Mouse (Mus musculus) gastrocnemius, adult 2 months (tissue): ENCODE measurements around the gene Rps19. TPM values are rescaled to one million over a fixed set of nuclear protein-coding genes. Genes with fewer than 3 reads are reported as not detected.

ENCODE experiments used
- DNase-seq: peaks from one replicate; pipeline ENCODE4 v3.0.0; 2022
- H3K27ac ChIP-seq: fragments of 200-600 bp; 2 replicates; pipeline ENCODE4 v1.8.1; 2022; ENCODE audit warnings: mild to moderate bottlenecking
- H3K4me3 ChIP-seq: fragments of 200-600 bp; 2 replicates; pipeline ENCODE4 v1.8.1; 2022; ENCODE audit warnings: mild to moderate bottlenecking, moderate library complexity
- CTCF ChIP-seq: fragments of 200-600 bp; IDR thresholded peaks from 2 replicates; pipeline ENCODE4 v1.8.1; 2022; ENCODE audit warnings: antibody characterized with exemption, mild to moderate bottlenecking, moderate library complexity
- intact Hi-C: fragments of 180-260 bp; cut with DNase I; formaldehyde crosslinking; loops from one replicate; pipeline ENCODE4 v1.15.1; 2025
- total RNA-seq, 2 experiments: library from RNA; stranded (reverse); gene quantifications; 2 replicates each; pipeline ENCODE4 v1.2.3; 2021

Gene Rps19
- total RNA-seq, 2 experiments from 2014 or later = 326 to 419 TPM

- intact Hi-C loops = no loop called here
- no peak overlapping the region for H3K27ac ChIP-seq
- no peak overlapping the region for H3K4me3 ChIP-seq
- TF ChIP-seq CTCF = no peak
- no peak for DNase-seq
Observed at GRCm38 (mm10) chr7:24897959-24898358, 13.8 kb downstream of the Rps19 start.

- DNase-seq = no peak
- intact Hi-C loops = loop anchor here (5.0 kb wide), 1 partner anchor 176 kb away; no protein-coding TSS in a partner anchor
- Histone ChIP-seq H3K4me3 (no peak overlapping the region), H3K27ac (no peak overlapping the region)
- TF ChIP-seq CTCF = no peak
Observed at GRCm38 (mm10) chr7:24901114-24901513, 16.9 kb downstream of the Rps19 start.

GRCm38 (mm10) chr7:24901842-24902241 lies 17.7 kb downstream of the Rps19 start:
- no peak for DNase-seq
- Histone ChIP-seq H3K27ac (peak overlapping the region; percentile 92; the same call in 1 of the 2 replicates), H3K4me3 (peak overlapping the region; percentile 93)
- TF ChIP-seq CTCF = no peak
- intact Hi-C loops = loop anchor here (5.0 kb wide), 1 partner anchor 175 kb away; no protein-coding TSS in a partner anchor

GRCm38 (mm10) chr7:24902264-24902629 lies 18.1 kb downstream of the Rps19 start:
- intact Hi-C loops = loop anchor here (5.0 kb wide), 1 partner anchor 175 kb away; no protein-coding TSS in a partner anchor
- no peak for DNase-seq
- Histone ChIP-seq H3K27ac (peak overlapping the region; percentile 92), H3K4me3 (peak overlapping the region; percentile 93)
- TF ChIP-seq CTCF = no peak

GRCm38 (mm10) chr7:24902630-24903443 lies 18.7 kb downstream of the Rps19 start, which contains the start of gene Arhgef1:
Gene Arhgef1, plus strand, starts transcription at chr7:24902912.
- no peak for TF ChIP-seq CTCF
- intact Hi-C loops = loop anchor here (5.0 kb wide), 1 partner anchor 174 kb away; no protein-coding TSS in a partner anchor
- peak; percentile 84 for DNase-seq
- peak within 1 kb of the TSS; percentile 92 for H3K27ac ChIP-seq
- H3K4me3 ChIP-seq = peak within 1 kb of the TSS; percentile 93

GRCm38 (mm10) chr7:24903444-24903825 lies 19.3 kb downstream of the Rps19 start:
- no peak for TF ChIP-seq CTCF
- intact Hi-C loops = loop anchor here (5.0 kb wide), 1 partner anchor 174 kb away; no protein-coding TSS in a partner anchor
- no peak for DNase-seq
- Histone ChIP-seq H3K4me3 (peak overlapping the region; percentile 93), H3K27ac (peak overlapping the region; percentile 92)

GRCm38 (mm10) chr7:24904070-24904483 lies 19.9 kb downstream of the Rps19 start:
- H3K4me3 ChIP-seq = peak overlapping the region; percentile 93
- H3K27ac ChIP-seq = peak overlapping the region; percentile 92
- DNase-seq = peak; percentile 98
- TF ChIP-seq CTCF = peak; percentile 64
- intact Hi-C loops = loop anchor here (2.0 to 5.0 kb wide), 2 partner anchors 13 to 173 kb away; no protein-coding TSS in a partner anchor

GRCm38 (mm10) chr7:24904936-24905335 lies 20.8 kb downstream of the Rps19 start:
- TF ChIP-seq CTCF = peak; percentile 68

GRCm38 (mm10) chr7:24906551-24906950 lies 22.4 kb downstream of the Rps19 start:
- no peak for TF ChIP-seq CTCF
- H3K27ac ChIP-seq = no peak overlapping the region; the same call in 1 of the 2 replicates
- DNase-seq = no peak
- H3K4me3 ChIP-seq = no peak overlapping the region
- intact Hi-C loops = no loop called here

More at GRCm38 (mm10) chr7:24904936-24905335, 20.8 kb downstream of the Rps19 start:
- intact Hi-C loops = loop anchor here (2.0 to 5.0 kb wide), 2 partner anchors 14 to 172 kb away; no protein-coding TSS in a partner anchor
- peak; percentile 66 for DNase-seq
- Histone ChIP-seq H3K4me3 (peak overlapping the region; percentile 93), H3K27ac (peak overlapping the region; percentile 92; the same call in 1 of the 2 replicates)

GRCm38 (mm10) chr7:24907211-24907748 lies 23.1 kb downstream of the Rps19 start:
- TF ChIP-seq CTCF = no peak
- Histone ChIP-seq H3K4me3 (no peak overlapping the region), H3K27ac (no peak overlapping the region; the same call in 1 of the 2 replicates)
- no peak for DNase-seq
- intact Hi-C loops = no loop called here

GRCm38 (mm10) chr7:24912480-24912879 lies 28.3 kb downstream of the Rps19 start:
- H3K27ac ChIP-seq = no peak overlapping the region
- H3K4me3 ChIP-seq = no peak overlapping the region
- intact Hi-C loops = no loop called here
- no peak for DNase-seq
- no peak for TF ChIP-seq CTCF

- TF ChIP-seq CTCF = no peak
- Histone ChIP-seq H3K4me3 (peak overlapping the region; percentile 23; the same call in 1 of the 2 replicates), H3K27ac (peak overlapping the region; percentile 64)
- intact Hi-C loops = no loop called here
- peak; percentile 48 for DNase-seq
Observed at GRCm38 (mm10) chr7:24918763-24919323, 34.7 kb downstream of the Rps19 start.
